Mouse (Mus musculus): Measurements from ENCODE around the gene Rgl3.

Rgl3 gene

DNA sequence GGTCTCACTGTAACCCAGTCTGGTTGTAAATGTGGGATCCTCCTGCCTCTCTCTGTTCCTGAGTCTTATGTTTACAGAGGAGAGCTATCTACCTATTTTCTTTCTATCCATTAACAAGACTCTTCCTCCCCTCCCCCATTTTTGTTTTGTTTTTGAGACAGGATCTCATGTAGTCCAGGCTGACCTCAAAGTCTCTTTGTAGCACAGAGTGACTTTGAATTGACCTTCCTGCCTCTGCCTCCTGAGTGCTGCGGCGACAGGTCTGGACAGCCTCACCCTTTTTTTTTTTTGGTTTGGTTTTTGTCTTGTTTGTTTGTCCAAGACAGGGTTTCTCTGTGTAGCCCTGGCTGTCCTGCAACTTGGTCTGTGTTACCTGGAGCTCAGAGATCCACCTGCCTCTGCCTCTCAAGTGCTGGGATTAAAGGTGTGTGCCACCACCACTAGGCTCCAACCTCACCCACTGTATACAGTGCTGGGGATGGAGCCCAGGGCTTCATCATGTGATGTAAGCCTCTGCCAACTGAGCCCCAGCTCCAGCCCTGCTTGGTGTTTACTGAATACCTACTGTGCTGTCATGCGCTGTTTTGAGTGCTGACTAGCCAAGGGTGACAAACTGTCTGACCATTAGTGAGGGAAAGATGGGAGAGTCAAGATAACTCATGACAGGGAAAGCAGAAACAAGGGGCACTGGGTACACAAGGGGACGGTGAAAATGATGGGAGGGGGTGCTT lies 10.7 kb downstream of the Rgl3 start:
- DNase-seq: no peak

DNA sequence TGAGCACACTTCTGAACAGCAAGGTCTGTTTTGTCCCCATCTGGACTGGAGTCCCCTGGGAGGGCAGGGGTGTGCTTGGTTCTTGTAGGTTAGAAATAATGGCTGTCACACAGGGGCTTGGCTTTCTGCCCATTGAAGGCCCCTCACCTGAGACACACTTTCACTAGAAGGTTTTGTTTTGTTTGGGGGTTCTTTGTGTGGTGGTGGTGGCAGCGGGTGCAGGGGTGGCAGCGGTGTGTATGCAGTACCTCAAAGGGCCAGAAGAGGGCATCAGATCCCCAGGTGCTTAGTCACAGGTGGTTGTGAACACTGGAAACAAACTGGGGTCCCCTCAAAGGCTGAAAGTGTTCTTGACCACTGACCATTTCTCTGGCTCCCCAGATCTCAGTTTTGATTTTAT lies 11.3 kb downstream of the Rgl3 start:
- peak; percentile 68 for DNase-seq

DNA sequence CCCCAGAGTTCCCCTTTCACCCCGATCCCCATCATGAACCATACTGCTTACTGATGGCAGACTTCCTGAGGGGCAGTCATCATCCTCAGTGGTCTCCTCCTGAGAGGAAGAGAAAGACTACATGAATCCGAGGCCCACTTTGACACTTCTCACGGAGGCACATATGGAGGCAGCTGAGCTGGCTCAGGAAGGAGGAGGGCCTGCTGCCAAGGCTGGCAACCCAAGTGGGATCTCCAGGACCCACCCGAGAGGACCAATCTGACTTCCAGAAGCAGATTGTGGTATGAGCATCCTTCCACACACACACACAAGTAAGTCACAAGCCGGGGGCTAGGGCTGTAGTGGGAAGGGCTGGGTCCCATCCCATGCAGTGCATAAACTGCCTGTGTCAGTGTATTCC lies 11.9 kb downstream of the Rgl3 start:
- no peak for DNase-seq

DNA sequence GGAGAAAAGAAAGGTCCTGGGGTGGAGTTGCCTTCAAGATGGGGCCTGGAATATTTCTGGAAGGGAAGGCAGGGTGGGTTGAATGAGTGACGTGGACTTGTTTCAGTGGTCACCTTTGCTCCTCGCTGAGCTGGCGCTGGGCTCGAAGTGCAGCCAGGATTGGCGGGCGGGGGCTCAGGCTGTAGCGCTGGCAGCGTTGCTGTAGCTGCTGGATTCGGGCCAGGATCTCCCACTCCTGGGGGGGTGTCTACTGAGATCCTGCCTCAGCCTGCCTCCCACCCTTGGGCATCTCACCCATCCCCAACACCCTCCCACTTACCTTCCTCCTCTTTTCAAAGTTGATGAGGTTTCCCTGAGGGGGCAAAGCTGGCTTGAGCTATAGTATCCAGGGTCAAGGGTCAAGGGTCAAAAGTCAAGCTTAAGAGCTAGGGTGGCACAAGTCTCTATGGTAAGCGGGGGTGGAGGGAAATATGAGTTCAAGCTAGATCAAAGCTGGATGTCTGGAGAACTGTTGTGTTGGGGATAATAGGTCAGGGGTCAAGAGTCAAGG lies 12.5 kb downstream of the Rgl3 start:
- DNase-seq: no peak

DNA sequence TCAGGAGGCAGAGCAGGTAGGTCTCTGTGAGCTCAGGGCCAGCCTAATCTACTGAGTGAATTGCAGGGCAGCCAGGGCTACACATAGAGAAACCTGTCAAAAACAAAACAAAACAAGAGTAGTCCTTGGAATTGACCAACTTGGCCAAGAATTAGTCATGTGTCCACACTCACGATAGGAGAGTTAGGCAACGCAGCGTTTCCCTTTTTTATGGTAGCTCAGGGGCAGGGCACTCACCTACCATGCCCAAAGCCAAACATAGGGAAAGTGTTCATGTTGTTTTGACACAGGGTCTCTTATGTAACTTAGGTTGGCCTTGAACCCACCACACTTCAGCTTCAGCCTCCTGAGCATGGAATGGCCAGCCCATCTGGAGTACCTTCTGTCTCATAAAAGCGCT lies 19.9 kb downstream of the Rgl3 start:
- DNase-seq: no peak

DNA sequence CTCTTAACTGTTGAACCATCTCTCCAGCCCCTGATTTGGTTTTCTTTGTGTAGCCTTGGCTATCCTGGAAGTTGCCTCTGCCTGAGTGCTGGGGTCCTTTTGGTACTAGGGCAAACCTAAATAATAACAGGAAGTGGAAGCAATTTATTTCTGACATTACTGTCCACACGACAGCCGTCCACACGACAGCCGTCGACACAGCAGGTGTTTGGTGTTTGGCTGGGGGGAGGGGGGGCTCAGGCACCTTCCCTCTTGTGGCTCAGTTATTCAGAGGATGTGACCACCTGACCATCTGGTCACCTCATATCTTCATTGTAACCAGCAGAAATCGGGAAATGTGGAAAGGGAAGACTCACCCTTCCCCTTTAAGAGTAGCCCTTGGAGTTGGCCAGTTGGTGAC lies 20.4 kb downstream of the Rgl3 start:
- no peak for DNase-seq

DNA sequence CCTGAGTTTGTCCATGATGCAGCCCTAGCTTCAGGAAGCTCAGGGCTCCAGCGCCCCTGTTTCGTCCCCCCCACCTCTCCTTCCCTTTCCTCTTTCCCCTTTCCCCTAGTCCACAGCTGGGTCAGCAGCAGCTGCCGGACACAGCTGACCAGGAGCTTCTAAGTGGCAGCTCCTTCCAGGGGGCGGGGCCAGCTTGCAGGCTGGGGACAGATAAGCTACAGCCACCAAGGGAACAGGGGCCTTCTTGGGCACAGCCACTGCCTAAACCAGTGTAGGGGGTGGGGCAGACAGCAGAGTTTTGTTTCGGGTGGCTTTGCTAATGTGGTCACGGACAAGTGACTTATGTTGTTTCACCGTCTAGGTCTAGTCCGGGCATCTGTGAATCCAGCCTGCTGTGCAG lies 25.8 kb downstream of the Rgl3 start, which contains the start of gene Epor:
Gene Epor, minus strand, starts transcription at position 90 of the 400 bp plus-strand sequence.
- no peak for DNase-seq

DNA sequence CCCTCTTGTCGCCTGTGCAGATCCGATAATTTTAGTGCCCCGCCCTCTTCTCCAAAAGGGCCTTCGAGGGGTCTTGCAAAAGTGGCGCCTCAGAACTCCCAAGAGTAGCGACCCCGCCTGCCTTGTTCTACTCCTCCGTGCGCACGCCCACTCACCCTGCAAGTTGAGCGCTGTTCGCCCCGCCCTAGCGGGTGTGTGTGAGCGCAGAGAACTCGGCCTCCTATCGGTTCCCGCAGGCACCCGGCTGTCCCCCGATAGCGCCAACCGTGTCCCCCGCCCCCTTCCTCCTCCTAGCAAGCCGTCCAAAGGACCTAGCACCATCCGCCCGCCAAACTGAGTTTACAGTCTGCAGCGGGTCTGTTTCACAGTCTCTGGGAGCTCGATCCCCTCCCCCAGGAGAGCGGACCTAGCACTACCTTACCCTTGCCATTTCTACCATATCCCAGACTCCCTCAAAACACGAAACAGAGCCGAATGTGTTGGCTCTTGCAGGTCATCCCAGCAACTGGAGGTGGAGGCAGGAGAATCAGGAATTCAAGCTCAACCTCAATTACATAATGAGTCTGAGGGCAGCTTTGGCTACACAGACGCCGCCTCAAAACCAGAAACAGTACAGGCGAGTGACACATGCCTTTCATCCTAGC lies 26.7 kb downstream of the Rgl3 start:
- DNase-seq: peak; percentile 56

DNA sequence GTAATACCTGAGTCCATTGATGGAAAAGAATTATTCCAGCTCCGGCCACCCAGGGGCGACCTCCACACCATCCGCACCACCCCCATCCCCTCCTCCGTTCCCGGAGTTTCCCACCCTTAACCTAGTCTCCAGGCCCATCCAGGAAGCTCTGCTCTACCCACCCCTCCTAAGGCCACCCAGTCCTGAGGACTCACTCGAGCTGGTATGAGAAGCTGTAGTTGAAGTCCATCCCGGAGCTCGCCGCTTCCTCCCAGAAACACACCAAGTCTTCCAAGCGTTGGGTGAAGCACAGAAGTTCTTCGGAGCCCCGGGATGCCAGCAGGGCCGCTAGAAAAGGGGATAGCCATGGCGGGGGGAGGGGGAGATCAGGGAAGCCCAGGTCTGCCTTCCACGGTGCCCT lies 27.2 kb downstream of the Rgl3 start:
- no peak for DNase-seq

DNA sequence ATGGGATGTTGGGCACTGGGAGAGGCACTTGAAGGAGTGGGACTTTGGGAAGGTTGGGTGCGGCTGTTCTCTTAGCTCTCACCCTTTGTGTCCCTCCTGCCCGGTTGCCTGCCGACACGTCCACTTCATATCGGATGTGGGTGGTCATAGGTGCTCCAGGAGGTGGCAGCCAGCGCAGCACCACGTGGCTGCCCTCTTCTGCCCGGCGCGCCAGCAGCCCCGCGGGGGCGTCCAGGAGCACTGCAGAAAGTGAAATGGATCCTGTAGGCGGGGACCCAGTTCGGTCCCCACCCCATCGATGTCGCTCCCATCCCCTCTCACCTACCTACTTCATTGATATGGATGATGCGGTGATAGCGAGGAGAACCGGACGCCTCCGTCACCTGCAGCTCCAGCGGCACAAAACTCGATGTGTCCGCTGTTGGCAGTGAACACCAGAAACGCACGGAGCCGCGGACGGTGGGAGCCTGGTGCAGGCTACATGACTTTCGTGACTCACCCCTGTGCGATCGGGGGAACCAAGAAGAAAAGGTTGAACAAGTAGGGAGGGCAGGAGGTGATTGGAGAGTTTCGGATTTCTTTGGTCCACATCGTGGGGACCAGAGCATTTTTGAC lies 27.8 kb downstream of the Rgl3 start:
- no peak for DNase-seq

DNA sequence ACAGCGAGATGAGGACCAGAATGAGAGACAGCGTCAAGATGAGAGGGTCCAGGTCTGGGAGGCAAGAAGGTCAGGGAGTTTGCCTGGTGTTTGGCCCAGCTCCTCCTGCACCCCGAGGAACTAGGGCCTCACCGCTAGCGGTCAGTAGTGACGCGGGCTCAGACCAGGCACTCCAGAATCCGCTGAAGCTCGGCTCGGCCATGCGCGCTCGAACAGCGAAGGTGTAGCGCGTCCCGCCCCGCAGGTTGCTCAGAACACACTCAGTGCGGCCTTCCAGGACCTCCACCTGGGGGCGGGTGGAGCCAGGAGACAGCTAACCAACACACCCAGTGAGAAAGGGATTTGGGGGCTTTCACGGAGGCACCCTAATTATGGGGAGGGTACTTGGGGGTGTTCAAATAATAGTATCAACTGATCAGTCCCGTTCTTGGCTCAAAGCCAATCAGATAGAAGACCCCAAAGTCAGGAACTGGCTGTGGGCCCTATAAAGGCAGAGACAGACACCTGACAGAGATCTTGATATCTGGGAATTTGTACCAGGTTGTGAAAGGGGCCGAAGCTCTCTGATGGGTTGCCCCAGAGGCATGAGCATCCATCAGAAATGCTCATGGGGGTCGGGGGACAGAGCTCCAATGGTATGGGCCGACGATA lies 28.6 kb downstream of the Rgl3 start:
- DNase-seq: peak; percentile 41

DNA sequence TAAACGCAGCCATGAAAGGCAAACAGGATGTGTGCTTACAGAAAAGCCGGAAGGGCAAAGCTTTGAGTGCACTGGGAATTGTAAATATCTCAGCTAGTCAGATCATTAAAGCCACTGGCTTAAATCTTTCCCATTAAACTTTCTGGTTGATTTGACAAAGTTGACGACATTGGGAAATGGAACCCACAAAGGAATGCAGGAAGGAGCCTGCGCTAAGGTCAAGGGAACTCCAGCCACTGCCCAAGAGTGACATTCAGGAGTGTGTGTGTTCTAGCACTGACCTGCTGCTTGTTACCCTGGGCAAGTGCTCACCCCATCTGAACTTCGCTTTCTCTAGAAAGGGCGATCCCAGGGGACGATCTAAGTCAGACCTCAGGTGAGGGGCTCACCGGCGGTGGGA lies 29.1 kb downstream of the Rgl3 start:
- no peak for DNase-seq

DNA sequence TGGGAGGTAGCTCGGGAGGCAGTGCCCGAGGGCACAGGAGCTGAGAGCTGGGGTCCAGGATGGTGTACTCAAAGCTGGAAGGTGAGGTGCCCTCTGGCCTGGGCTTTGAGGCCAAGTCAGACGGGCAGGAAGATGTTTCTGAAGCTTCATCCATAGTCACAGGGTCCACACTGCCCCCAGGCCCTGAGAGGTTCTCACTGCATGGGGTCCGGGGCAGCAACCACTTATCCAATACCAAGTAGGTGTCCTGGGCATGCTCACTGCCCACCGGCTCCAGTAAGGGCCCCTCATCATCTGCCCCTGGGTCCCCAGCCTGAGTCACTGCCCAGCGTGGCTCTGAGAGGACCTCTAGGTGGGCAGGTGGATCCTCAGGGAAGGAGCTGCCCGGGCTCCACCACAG lies 30.0 kb downstream of the Rgl3 start:
- DNase-seq: no peak

DNA sequence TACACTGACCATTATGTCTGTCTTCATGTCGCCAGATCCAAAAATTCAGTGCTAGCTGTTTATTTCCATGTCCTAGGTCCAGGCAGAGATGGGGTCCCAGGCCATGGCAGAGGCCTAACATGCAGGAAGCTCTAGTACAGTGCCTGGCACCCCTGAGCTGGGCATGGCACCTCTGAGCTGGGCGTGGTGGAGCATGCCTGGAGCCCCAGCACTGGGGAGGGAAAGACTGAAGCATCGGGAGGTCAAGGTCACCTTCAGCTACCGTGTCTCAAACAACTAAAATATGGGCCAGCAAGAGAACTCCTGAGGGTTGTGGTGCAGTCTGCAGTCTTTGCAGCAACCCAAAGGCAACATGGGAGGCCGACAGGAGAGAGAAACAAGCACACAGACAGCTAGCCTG lies 30.9 kb downstream of the Rgl3 start:
- DNase-seq: no peak

DNA sequence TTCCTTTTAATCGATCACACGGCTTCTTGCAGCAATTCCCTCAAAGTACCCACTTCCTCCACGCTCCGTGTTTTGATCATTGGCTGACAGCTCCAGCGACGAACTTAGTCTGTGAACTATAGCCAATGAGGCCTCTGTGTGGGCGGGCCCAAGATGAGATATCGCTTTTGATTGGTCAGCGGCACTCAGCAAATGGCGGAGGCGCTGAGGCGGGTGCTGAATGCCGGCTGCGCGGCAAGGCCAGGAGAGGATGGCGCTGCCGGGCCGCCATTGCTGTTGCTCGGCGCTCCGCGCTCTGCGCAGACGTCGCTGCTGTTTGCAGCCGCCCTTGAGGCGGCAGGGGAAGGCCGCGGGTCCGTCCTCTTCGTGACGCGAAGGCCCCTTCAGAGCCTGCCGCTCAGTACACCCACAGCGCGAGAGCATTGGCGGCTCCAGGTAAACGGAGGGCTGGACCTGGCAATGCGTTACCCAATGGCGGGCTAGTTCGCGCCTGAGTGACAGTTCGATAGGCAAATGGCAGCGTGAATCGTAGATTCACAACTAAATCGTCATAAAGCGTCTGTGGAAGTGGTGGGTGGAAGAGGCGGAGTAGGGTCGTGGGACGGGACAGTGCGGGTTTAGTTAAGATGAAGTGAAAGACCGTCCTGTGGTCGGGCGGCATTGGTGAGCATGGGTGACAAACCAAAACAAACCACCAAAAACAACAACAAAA lies 33.5 kb downstream of the Rgl3 start, which contains the start of gene Swsap1:
Gene Swsap1, plus strand, starts transcription at position 186 of the 712 bp plus-strand sequence.
- DNase-seq: peak; percentile 100

DNA sequence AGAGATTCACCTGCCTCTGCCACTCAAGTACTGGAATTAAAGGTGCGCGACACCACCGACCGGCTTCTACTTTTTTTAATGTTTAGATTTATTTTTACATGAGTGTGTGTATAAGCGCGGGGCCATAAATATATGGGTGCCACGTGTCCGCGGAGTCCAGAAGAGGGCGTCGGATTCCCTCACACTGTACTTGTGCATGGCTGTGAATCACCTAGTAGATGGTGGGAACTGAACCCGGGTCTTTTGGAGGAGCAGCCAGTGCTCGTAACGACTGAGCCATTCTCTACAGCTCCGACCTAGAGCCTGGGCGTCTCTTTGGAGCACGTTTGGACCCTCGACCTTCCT lies 34.0 kb downstream of the Rgl3 start:
- no peak for DNase-seq

DNA sequence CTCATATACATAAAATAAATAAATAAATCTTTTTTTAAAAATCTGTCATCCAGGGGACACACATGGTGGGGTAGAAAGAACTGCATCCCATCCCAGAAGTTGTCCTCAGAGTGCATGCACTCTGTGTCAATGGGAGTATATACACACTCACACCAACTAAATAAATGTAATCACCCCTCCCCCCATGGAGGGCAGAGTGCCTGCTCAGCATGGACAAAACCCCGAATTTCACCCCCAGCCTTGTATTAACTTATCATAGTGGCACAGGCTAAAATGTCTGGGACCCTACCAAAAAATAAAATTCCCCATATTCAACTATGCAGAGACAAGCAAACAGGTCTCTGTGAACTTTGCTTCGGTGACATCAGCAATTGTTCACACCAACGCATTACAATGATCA lies 34.6 kb downstream of the Rgl3 start:
- DNase-seq: no peak

DNA sequence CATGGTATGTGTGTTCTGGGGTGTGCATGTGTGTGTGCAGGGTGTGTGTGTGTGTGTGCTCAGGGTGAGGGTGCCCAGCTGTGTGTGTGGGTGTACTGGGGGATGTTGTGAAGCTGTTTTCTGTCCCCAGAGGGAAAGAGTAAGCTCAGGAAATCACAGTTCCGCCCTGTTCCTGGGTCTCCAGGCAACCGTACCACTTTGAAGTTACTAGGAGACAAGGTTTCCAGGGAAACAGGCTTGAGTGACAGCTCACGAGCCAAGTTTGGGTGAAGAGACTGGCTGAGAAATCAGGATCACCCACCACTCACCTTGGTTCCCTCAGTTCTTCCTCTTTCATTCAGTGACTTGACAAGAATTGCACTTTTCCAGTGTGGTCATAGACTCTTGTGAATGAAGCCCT lies 35.6 kb downstream of the Rgl3 start:
- DNase-seq: no peak

DNA sequence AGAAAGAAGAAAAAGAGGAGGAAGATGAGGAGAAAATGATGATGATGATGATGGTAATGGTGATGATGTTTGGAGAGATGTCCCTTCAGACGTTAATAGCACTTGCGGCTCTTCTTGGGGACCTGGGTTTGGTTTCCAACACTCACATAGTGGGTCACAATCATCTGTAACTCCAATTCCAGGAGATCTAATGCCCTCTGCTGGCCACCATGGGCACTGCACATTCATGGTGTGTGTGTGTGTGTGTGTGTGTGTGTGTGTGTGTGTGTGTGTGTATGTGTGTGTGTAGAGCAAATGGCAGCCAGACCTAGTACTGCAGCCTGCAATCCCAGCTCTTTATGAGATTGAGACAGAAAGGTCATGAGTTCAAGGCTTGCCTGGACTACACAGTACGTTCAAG lies 37.3 kb downstream of the Rgl3 start:
- no peak for DNase-seq

DNA sequence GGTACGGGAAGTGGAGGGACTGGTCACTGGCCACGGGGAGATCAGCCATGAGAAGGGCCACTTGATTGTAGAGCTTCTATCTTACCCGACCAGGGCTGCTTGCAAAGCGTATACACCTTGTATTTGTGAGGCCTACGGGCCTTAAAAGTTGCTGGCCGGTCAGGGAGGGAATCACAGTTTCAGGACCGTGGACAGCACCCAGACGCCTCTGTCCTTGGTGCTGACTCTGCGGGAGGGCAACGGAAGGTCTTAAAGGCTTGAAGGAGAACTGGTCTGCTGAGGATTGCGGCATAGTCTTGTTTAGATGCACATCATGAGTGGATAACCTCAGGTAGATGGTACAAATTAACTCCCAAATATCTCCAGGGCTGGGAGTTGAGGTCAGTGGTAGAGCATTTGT lies 38.9 kb downstream of the Rgl3 start:
- DNase-seq: no peak

DNA sequence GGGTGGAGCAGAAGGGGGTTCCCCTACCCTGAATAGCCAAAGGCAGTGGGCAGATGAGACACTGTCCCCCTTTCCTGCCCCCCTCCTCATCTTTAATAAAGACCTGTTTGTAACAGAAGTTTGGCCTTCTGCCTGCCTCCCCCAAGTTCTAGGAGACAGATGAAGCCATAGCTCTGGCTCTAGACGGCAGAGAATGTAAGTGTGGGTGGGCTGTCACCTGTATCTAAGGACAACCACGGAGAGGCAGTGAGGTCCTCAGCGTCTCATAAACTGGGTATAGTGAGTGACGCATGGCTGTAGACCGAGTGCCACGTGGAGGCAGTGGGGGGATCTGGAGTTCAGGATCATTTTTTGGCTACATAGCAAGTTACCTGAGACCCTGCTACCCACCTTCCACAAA lies 40.5 kb downstream of the Rgl3 start:
- no peak for DNase-seq

DNA sequence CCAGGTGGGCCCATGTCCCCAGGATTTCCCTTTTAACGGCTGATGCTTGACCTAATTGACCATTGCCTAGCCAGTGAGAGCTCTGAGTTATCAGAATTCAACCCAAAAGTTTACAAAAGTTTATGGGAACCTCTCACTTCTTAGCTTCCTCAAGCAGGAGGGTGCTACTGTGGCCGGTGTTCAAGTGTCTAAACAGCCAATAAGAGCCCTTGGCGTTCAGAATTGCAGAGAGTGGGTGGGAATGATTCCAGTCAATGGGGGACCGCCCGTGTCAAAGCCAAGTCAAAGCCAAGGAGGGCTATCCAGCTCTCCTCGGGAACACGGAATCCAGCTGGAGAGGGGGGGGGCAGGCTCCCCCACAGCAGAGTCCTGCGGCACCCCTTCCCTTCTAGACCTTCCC lies 41.1 kb downstream of the Rgl3 start:
- DNase-seq: no peak

DNA sequence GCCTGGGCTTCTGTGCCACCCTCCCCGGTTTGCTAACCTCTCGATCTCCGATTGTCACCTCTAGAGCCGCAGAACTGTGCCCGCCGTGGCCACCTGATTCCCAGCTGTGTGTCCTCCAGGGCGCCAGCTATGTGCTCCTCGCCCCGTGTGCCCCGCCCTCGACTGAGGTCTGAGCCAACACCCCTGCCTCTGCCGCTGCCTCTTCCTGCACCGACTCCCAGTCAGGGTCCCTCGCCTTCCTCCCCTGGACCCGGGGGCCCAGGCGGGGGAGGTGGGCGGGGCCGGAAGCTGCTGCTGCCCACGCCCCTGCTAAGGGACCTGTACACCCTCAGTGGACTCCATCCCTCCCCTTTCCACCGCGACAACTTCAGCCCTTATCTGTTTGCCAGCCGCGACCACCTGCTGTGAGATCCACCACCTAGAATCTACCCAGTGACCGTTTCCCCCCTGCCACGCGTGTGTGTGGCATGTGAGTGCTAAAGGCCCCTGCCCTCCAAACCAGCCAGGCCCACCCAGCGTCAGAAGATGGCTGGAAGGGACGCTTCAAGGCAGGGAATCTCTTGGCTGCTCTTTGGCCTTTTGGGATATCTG lies 41.6 kb downstream of the Rgl3 start:
- DNase-seq: no peak
